Mouse (Mus musculus): ENCODE results near the gene Wasf2. TPM values are rescaled to one million over a fixed set of nuclear protein-coding genes. Genes with fewer than 3 reads are reported as not detected.
"Not testable (repeated sequence)": the region's sequence is repeated elsewhere in the genome, so short reads cannot be mapped to it uniquely, and the experiment has no call there.

Gene Wasf2
- total RNA-seq, 2 experiments from 2014 or later: 29.1 to 33.3 TPM

GRCm38 (mm10) chr4:133095734-133096065 is 34.6 kb upstream of the Wasf2 start:
- not testable (repeated sequence) for DNase-seq (ENCODE audit: low spot score)

GRCm38 (mm10) chr4:133096671-133097070 is 33.6 kb upstream of the Wasf2 start:
- DNase-seq (ENCODE audit: low spot score): not testable (repeated sequence)

- DNase-seq (ENCODE audit: low spot score): no peak
Observed at GRCm38 (mm10) chr4:133101751-133102150, 28.6 kb upstream of the Wasf2 start.

GRCm38 (mm10) chr4:133103525-133104193 is 26.6 kb upstream of the Wasf2 start:
- DNase-seq (ENCODE audit: low spot score): no peak

- DNase-seq (ENCODE audit: low spot score): no peak
Observed at GRCm38 (mm10) chr4:133104194-133104569, 26.1 kb upstream of the Wasf2 start.

- no peak for DNase-seq (ENCODE audit: low spot score)
Observed at GRCm38 (mm10) chr4:133106691-133107090, 23.6 kb upstream of the Wasf2 start.

GRCm38 (mm10) chr4:133107788-133108281 is 22.5 kb upstream of the Wasf2 start:
- DNase-seq (ENCODE audit: low spot score): peak; percentile 85

- DNase-seq (ENCODE audit: low spot score): peak; percentile 82
Observed at GRCm38 (mm10) chr4:133108481-133109334, 21.6 kb upstream of the Wasf2 start.

GRCm38 (mm10) chr4:133109335-133109801 is 20.9 kb upstream of the Wasf2 start:
- no peak for DNase-seq (ENCODE audit: low spot score)

- no peak for DNase-seq (ENCODE audit: low spot score)
Observed at GRCm38 (mm10) chr4:133112175-133112838, 18.0 kb upstream of the Wasf2 start.

- DNase-seq (ENCODE audit: low spot score): no peak
Observed at GRCm38 (mm10) chr4:133113351-133113882, 16.9 kb upstream of the Wasf2 start.

- DNase-seq (ENCODE audit: low spot score): no peak
Observed at GRCm38 (mm10) chr4:133114762-133115161, 15.5 kb upstream of the Wasf2 start.

- DNase-seq (ENCODE audit: low spot score): no peak
Observed at GRCm38 (mm10) chr4:133115721-133116429, 14.4 kb upstream of the Wasf2 start.

- peak; percentile 61 for DNase-seq (ENCODE audit: low spot score)
Observed at GRCm38 (mm10) chr4:133116756-133117470, 13.4 kb upstream of the Wasf2 start.

GRCm38 (mm10) chr4:133117556-133118411 is 12.5 kb upstream of the Wasf2 start:
- DNase-seq (ENCODE audit: low spot score): peak; percentile 87

GRCm38 (mm10) chr4:133118775-133119375 is 11.4 kb upstream of the Wasf2 start:
- DNase-seq (ENCODE audit: low spot score): no peak

GRCm38 (mm10) chr4:133119579-133119978 is 10.7 kb upstream of the Wasf2 start:
- DNase-seq (ENCODE audit: low spot score): no peak

- no peak for DNase-seq (ENCODE audit: low spot score)
Observed at GRCm38 (mm10) chr4:133120833-133121321, 9.4 kb upstream of the Wasf2 start.

GRCm38 (mm10) chr4:133121416-133121815 is 8.9 kb upstream of the Wasf2 start:
- no peak for DNase-seq (ENCODE audit: low spot score)
